Mouse (Mus musculus) liver, embryonic 11.5 days (tissue): ENCODE measurements at regions not wholly inside any gene's neighbourhood (a gene's known extent, or its start where the extent isn't known, plus 50 kb on each side); places are given as distances from the start of the nearest gene placed in this dataset.

Source experiments
- ATAC-seq: fragments of 200-750 bp; cut with Nextera tagmentation; replicated peaks from 2 replicates; pipeline ENCODE4 v1.8.0; 2017; ENCODE audit warnings: moderate number of reproducible peaks, mild to moderate bottlenecking, moderate TSS enrichment, moderate library complexity; ENCODE audit not compliant: low FRiP score
- DNase-seq: peaks from one replicate; pipeline ENCODE4 v3.0.0-alpha.2; 2017; ENCODE audit warnings: low spot score
- H3K27ac ChIP-seq: fragments of 300-500 bp; sonication (generic); 2 replicates; pipeline ENCODE4 v1.5.1; 2014; ENCODE audit warnings: mild to moderate bottlenecking, low read depth, low read length, control low read depth
- H3K27me3 ChIP-seq: fragments of 300-500 bp; sonication (generic); replicated peaks from 2 replicates; pipeline ENCODE4 v1.6.1; 2014; ENCODE audit warnings: low read length, mixed read lengths; ENCODE audit not compliant: control insufficient read depth, insufficient read depth
- H3K36me3 ChIP-seq: fragments of 300-500 bp; sonication (generic); 2 replicates; pipeline ENCODE4 v1.6.1; 2014; ENCODE audit warnings: mild to moderate bottlenecking, low read length, moderate library complexity, mixed read lengths; ENCODE audit not compliant: control insufficient read depth, insufficient read depth
- H3K4me1 ChIP-seq: fragments of 300-500 bp; sonication (generic); replicated peaks from 2 replicates; pipeline ENCODE4 v1.6.1; 2014; ENCODE audit warnings: low read length, mixed read lengths; ENCODE audit not compliant: control insufficient read depth, insufficient read depth
- H3K4me2 ChIP-seq: fragments of 300-500 bp; sonication (generic); 2 replicates; pipeline ENCODE4 v1.6.1; 2014; ENCODE audit warnings: mild to moderate bottlenecking, control low read depth, moderate library complexity
- H3K4me3 ChIP-seq: fragments of 300-500 bp; sonication (generic); 2 replicates; pipeline ENCODE4 v1.5.1; 2014; ENCODE audit warnings: low read depth, low read length, control low read depth
- H3K9ac ChIP-seq: fragments of 300-500 bp; sonication (generic); 2 replicates; pipeline ENCODE4 v1.6.1; 2014; ENCODE audit warnings: low read depth, low read length, control low read depth
- H3K9me3 ChIP-seq: fragments of 300-500 bp; sonication (generic); 2 replicates; pipeline ENCODE4 v1.6.1; 2016; ENCODE audit warnings: low read length, inconsistent platforms, mixed read lengths; ENCODE audit not compliant: control insufficient read depth
- WGBS: fragments of 180-500 bp; shearing (Covaris S2); extraction: QIAGEN DNeasy Blood & Tissue Kit; methylation state at CpG from one replicate; pipeline ENCODE4 v1.1.7; 2014; 5-methylcytosine and 5-hydroxymethylcytosine counted together

- H3K9ac ChIP-seq, result no peak overlapping the region
- no peaks in the 10 kb centered on the region for H3K27me3 ChIP-seq
- H3K4me3 ChIP-seq, result no peak overlapping the region
- ATAC-seq (no peak), DNase-seq (no peak)
- no peaks in the 10 kb centered on the region for H3K9me3 ChIP-seq
- H3K27ac ChIP-seq, result no peak overlapping the region
- H3K36me3 ChIP-seq, result no peaks in the 10 kb centered on the region
- H3K4me1 ChIP-seq, result no peaks in the 10 kb centered on the region
- no peak overlapping the region for H3K4me2 ChIP-seq
- 86% methylated on average over 1 of the region's 1 CpGs for WGBS
Measured at GRCm38 (mm10) chr15:41283199-41283598, 1149.0 kb downstream of the 9330182O14Rik start.

- ATAC-seq (no peak), DNase-seq (no peak)
- H3K9ac ChIP-seq, result no peak overlapping the region
- H3K36me3 ChIP-seq, result no peaks in the 10 kb centered on the region
- no peaks in the 10 kb centered on the region for H3K4me1 ChIP-seq
- WGBS, result 67% methylated on average over 5 of the region's 5 CpGs
- H3K9me3 ChIP-seq, result no peaks in the 10 kb centered on the region
- H3K4me3 ChIP-seq, result no peak overlapping the region
- no peaks in the 10 kb centered on the region for H3K27me3 ChIP-seq
- H3K27ac ChIP-seq, result no peak overlapping the region
- no peak overlapping the region for H3K4me2 ChIP-seq
Measured at GRCm38 (mm10) chr15:41286809-41287413, 1152.7 kb downstream of the 9330182O14Rik start.

GRCm38 (mm10) chr15:41297419-41297818, 1163.3 kb downstream of the 9330182O14Rik start:
- Histone ChIP-seq H3K27ac (no peak overlapping the region), H3K4me3 (no peak overlapping the region), H3K36me3 (no peaks in the 10 kb centered on the region), H3K4me1 (no peaks in the 10 kb centered on the region), H3K4me2 (no peak overlapping the region), H3K9ac (no peak overlapping the region), H3K9me3 (no peaks in the 10 kb centered on the region), H3K27me3 (no peaks in the 10 kb centered on the region)
- DNase-seq (no peak), ATAC-seq (no peak)
- WGBS, result 72% methylated on average over 4 of the region's 4 CpGs

GRCm38 (mm10) chr15:41306638-41307037, 1172.5 kb downstream of the 9330182O14Rik start:
- WGBS, result 63% methylated on average over 1 of the region's 1 CpGs
- ATAC-seq, result no peak

DNA sequence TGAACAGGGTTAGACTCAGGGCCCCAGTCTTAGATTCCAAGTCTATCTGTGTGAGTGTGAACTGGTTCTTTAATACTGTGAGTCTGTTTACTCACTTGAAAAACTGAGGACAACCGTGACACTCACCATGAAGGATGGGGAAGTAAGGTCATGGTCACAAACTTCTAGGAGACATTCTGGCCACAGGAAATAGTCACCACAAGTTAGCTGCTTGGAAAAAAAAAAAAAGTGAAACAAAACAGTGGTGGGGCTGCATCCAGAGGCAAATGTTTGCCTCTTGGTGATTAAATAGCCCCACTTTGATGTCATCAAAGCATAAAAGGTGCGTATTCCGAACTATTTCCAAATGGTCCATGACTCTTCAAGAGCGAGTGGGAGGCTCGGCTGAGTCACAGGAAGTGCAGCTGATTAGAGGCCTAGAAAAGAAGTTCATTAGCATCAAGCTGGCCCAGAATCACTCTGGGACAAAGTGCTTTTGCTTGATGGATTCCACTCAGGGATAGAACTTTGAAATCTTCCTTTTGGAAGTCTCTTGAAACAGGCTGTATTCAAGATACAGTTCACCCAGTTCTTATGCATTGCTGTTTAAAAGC, 1177.7 kb downstream of the 9330182O14Rik start:
- DNase-seq, result no peak
- H3K9ac ChIP-seq, result no peak overlapping the region
- ATAC-seq, result no peak
- no peaks in the 10 kb centered on the region for H3K27me3 ChIP-seq
- whole genome bisulfite sequencing, result 52% methylated on average over 5 of the region's 5 CpGs
- no peak overlapping the region for H3K4me2 ChIP-seq
- no peaks in the 10 kb centered on the region for H3K9me3 ChIP-seq
- no peak overlapping the region for H3K27ac ChIP-seq
- no peaks in the 10 kb centered on the region for H3K4me1 ChIP-seq
- H3K4me3 ChIP-seq, result no peak overlapping the region
- H3K36me3 ChIP-seq, result no peaks in the 10 kb centered on the region

More at GRCm38 (mm10) chr15:41306638-41307037, 1172.5 kb downstream of the 9330182O14Rik start:
- no peaks in the 10 kb centered on the region for H3K27me3 ChIP-seq
- H3K36me3 ChIP-seq, result no peaks in the 10 kb centered on the region
- DNase-seq, result no peak
- no peak overlapping the region for H3K4me3 ChIP-seq
- no peaks in the 10 kb centered on the region for H3K9me3 ChIP-seq
- no peak overlapping the region for H3K27ac ChIP-seq
- H3K4me1 ChIP-seq, result no peaks in the 10 kb centered on the region
- no peak overlapping the region for H3K4me2 ChIP-seq
- H3K9ac ChIP-seq, result no peak overlapping the region

DNA sequence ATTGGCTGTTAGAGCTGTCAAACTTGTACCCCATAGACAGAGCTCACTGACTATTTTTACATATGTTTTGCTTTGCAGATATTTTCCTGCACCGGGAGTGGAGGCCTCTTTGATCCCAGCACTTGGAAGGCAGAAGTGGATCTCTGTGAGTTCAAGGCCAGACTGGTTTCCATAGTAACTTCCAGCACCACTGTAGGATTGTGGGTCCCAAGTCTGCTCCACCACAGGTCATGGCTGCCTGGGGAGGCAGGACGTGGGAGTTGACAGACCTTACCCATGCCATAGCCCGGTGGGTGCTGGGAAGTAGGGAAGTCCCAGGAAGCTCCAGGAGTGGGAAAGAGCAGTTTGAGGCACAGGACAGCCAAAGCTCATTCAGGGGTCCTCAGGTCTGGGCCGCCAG, 1180.8 kb downstream of the 9330182O14Rik start:
- H3K4me3 ChIP-seq, result no peak overlapping the region
- DNase-seq (no peak), ATAC-seq (no peak)
- no peaks in the 10 kb centered on the region for H3K27me3 ChIP-seq
- no peak overlapping the region for H3K9ac ChIP-seq
- no peaks in the 10 kb centered on the region for H3K9me3 ChIP-seq
- no peaks in the 10 kb centered on the region for H3K4me1 ChIP-seq
- WGBS, result 72% methylated on average over 4 of the region's 4 CpGs
- H3K27ac ChIP-seq, result no peak overlapping the region
- no peaks in the 10 kb centered on the region for H3K36me3 ChIP-seq
- H3K4me2 ChIP-seq, result no peak overlapping the region

DNA sequence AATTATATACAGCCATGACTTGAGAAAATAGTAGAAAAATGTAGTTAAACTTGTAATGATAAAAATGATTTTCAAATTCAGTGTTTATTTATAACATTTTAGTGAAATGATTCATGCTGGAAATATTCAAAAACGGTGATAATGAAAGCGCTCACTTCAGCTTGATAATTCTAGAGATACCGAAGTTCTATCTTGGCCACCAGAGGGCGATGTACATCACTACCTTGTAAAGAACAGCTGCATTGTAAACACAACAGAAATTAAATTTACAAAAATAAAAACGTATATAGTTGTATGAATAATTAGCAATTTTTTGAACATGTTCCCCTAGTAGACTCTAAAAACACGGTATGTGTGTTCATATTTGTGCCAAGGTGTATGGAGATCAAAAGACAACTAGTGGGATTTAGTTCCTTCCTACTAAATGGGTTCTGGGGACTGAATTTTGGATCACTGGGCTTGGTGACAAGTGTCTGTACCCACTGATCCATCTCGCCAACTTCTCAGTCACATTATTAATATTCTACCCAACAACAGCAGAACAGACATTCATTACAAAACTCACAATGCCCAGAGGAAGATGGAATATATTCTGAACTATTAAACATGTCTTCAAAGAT, 1191.6 kb downstream of the 9330182O14Rik start:
- no peak overlapping the region for H3K27ac ChIP-seq
- no peak for ATAC-seq
- no peak overlapping the region for H3K9ac ChIP-seq
- H3K36me3 ChIP-seq, result no peaks in the 10 kb centered on the region
- no peaks in the 10 kb centered on the region for H3K4me1 ChIP-seq
- no peak overlapping the region for H3K4me3 ChIP-seq
- H3K9me3 ChIP-seq, result no peaks in the 10 kb centered on the region
- H3K27me3 ChIP-seq, result no peaks in the 10 kb centered on the region
- WGBS, result 20% methylated on average over 7 of the region's 7 CpGs
- DNase-seq, result no peak
- no peak overlapping the region for H3K4me2 ChIP-seq

- 68% methylated on average over 2 of the region's 2 CpGs for WGBS
- Histone ChIP-seq H3K4me2 (no peak overlapping the region), H3K36me3 (no peaks in the 10 kb centered on the region), H3K9me3 (no peaks in the 10 kb centered on the region), H3K27me3 (no peaks in the 10 kb centered on the region), H3K4me1 (no peaks in the 10 kb centered on the region), H3K4me3 (no peak overlapping the region), H3K27ac (no peak overlapping the region), H3K9ac (no peak overlapping the region)
- DNase-seq (no peak), ATAC-seq (peak; percentile 53; the same call in 1 of the 2 replicates)
Measured at GRCm38 (mm10) chr15:41329286-41329685, 1195.1 kb downstream of the 9330182O14Rik start.

DNA sequence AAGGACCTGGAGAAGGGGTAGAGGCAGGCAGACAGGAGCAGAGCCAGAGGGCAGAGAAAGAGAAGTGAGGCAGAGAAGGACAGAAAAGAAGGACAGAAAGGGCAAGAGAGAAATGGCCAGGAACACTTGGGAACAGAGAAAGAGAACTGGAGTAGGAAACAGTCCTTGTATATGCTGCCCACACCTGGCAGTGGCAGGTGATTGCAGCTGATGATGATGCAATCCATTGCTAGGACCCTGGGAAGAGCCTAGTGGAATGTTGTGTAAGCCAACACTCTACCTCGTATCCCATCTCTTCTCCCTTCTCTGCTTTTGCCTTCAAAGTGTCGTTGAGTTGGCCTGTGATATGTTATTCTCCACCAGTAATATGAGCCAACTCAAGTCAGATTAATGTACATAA, 1195.9 kb downstream of the 9330182O14Rik start:
- Histone ChIP-seq H3K36me3 (no peaks in the 10 kb centered on the region), H3K27me3 (no peaks in the 10 kb centered on the region), H3K9ac (no peak overlapping the region), H3K4me1 (no peaks in the 10 kb centered on the region), H3K4me3 (no peak overlapping the region), H3K27ac (no peak overlapping the region), H3K4me2 (no peak overlapping the region), H3K9me3 (no peaks in the 10 kb centered on the region)
- WGBS, result 50% methylated on average over 2 of the region's 2 CpGs
- DNase-seq (no peak), ATAC-seq (no peak)
